ENCODE assay signal across 24 mouse cellular contexts in genomic region chr2:148683031-148683430, GRCm38 (mm10).
"Had no signal": no experiment of that assay in that cellular context is flagged by ENCODE, and none has a peak within 500 bp of the region (broad histone marks: within the 10 kb centered on the region; RNA-seq: fewer than 3 reads in every experiment).

No protein-coding gene starts in this region.

- H3K27ac ChIP-seq: kidney, embryonic 15.5 days; limb, embryonic 12.5 days; limb, embryonic 15.5 days; lung, embryonic 15.5 days; neural tube, embryonic 12.5 days; neural tube, embryonic 15.5 days; stomach, postnatal 0 days had no signal

- H3K9me3 ChIP-seq: kidney, embryonic 15.5 days; limb, embryonic 12.5 days; limb, embryonic 15.5 days; liver, embryonic 13.5 days; lung, embryonic 15.5 days; megakaryocyte, embryonic 14.5 days; neural tube, embryonic 12.5 days; neural tube, embryonic 15.5 days had no signal

- H3K4me3 ChIP-seq: limb, embryonic 12.5 days; limb, embryonic 15.5 days; lung, embryonic 15.5 days; neural tube, embryonic 12.5 days had no signal

- DNase-seq: kidney, adult 8-10 months; kidney, postnatal 10 days; kidney, postnatal 36 days; left cerebral cortex, postnatal 4 days; liver, embryonic 13.5 days; lung, adult 18-20 months; lung, postnatal 10 days; lung, postnatal 36 days; midbrain, embryonic 14.5 days; right cerebral cortex, adult 18-20 months; right cerebral cortex, postnatal 14 days; right cerebral cortex, postnatal 4 days; thymus, adult 2 months; thymus, postnatal 14 days; thymus, postnatal 4 days had no signal

- H3K9ac ChIP-seq: kidney, embryonic 15.5 days; limb, embryonic 12.5 days; limb, embryonic 15.5 days; lung, embryonic 15.5 days; neural tube, embryonic 12.5 days; neural tube, embryonic 15.5 days had no signal

- H3K4me2 ChIP-seq: limb, embryonic 12.5 days; limb, embryonic 15.5 days; midbrain, embryonic 11.5 days had no signal

- H3K27me3 ChIP-seq: kidney, embryonic 15.5 days; limb, embryonic 12.5 days; limb, embryonic 15.5 days; liver, embryonic 13.5 days; lung, embryonic 15.5 days; megakaryocyte, embryonic 14.5 days; neural tube, embryonic 12.5 days; neural tube, embryonic 15.5 days had no signal
